Comparison of ENCODE assay signal across 8 mouse cellular contexts in genomic region chr13:63566018-63567015, GRCm38 (mm10). TPM values are rescaled to one million over a fixed set of nuclear protein-coding genes. Genes with fewer than 3 reads are reported as not detected.
DNase-seq lines count a peak whose midpoint lies in the region; ATAC-seq and TF ChIP-seq lines count a peak whose summit lies in the region.

No protein-coding gene starts in this region.

- TF ChIP-seq CTCF in gastrocnemius, adult 2 months (IDR thresholded peaks at IDR 0.05): no peak

- H3K27ac ChIP-seq in gastrocnemius, adult 2 months: peak overlapping the region; percentile 94

- intact Hi-C loops in gastrocnemius, adult 2 months (cut with DNase I): loop anchor here (5.0 kb wide), 2 partner anchors 76 to 251 kb away; partner anchors contain the start of gene Ercc6l2
- intact Hi-C loops in left cerebral cortex, postnatal 14 days (cut with DNase I): loop anchor here (10.0 kb wide), 1 partner anchor 468 kb away; no protein-coding TSS in a partner anchor

- ATAC-seq in common myeloid progenitor, adult 5-6 weeks (replicated peaks; ENCODE audit: low read depth, poor library complexity, severe bottlenecking): peak; percentile 16; the same call in 1 of the 2 replicates
- ATAC-seq in megakaryocyte-erythroid progenitor cell, adult 5-6 weeks (replicated peaks; ENCODE audit: low FRiP score, low TSS enrichment, poor library complexity, severe bottlenecking): peak; percentile 38
- ATAC-seq in granulocyte monocyte progenitor cell, adult 5-6 weeks (replicated peaks; ENCODE audit: poor library complexity, severe bottlenecking): no peak

- H3K4me3 ChIP-seq in gastrocnemius, adult 2 months: peak overlapping the region; percentile 79

- peak; percentile 89 for DNase-seq in adipocyte (ENCODE audit: low spot score)
- peak; percentile 86 for DNase-seq in gastrocnemius, adult 2 months
- DNase-seq in induced T-regulatory cell, adult 2 months (ENCODE audit: low read depth): peak; percentile 91
- peak; percentile 89 to 90 for DNase-seq in left cerebral cortex, postnatal 14 days (ENCODE audit: low spot score in 2 of 2)
- peak; percentile 72 for DNase-seq in right cerebral cortex, postnatal 4 days

RNA-seq across cellular contexts. Expression of gene Ptch1, which starts 7.1 kb away (rescaled TPM):
- 11.9 and 13.8 TPM in 2 replicates for total RNA-seq in common myeloid progenitor, adult 5-6 weeks (2017)
- total RNA-seq in gastrocnemius, adult 2 months (2021): 10 to 100 TPM in 1 of 2 experiments, 1 to 10 TPM in 1; 8.0 to 13.0 TPM
- total RNA-seq in left cerebral cortex, postnatal 14 days (2021): 10 to 100 TPM; 44.6 to 45.2 TPM
- 17.2 and 28.8 TPM in 2 replicates for total RNA-seq in megakaryocyte-erythroid progenitor cell, adult 5-6 weeks (2014; fragmentation: Nextera tagmentation)
- total RNA-seq in megakaryocyte-erythroid progenitor cell, adult 5-6 weeks (2017): 13.1 and 26.9 TPM in 2 replicates
- 9.1 and 14.0 TPM in 2 replicates for total RNA-seq in granulocyte monocyte progenitor cell, adult 5-6 weeks (2014; fragmentation: Nextera tagmentation)
- 6.6 and 7.7 TPM in 2 replicates for total RNA-seq in granulocyte monocyte progenitor cell, adult 5-6 weeks (2017)
